Mouse (Mus musculus) CH12.LX (cell line): ENCODE measurements around the gene Sema3a. TPM values are rescaled to one million over a fixed set of nuclear protein-coding genes. Genes with fewer than 3 reads are reported as not detected.

ENCODE experiments used
- DNase-seq: peaks from one replicate; pipeline ENCODE4 v3.0.0-alpha.2; 2013; ENCODE audit errors: extremely low read depth
- H3K27ac ChIP-seq: 2 replicates; pipeline ENCODE4 v1.5.1; 2012; ENCODE audit warnings: low read depth, mild to moderate bottlenecking, control low read depth, moderate library complexity; ENCODE audit not compliant: insufficient read depth
- H3K27me3 ChIP-seq: replicated peaks from 2 replicates; pipeline ENCODE3; 2012; ENCODE audit warnings: inconsistent platforms
- H3K36me3 ChIP-seq, 2 experiments: replicated peaks in 1 of 2; 2 replicates each; pipeline versions ENCODE3 to v1.6.1; 2012; ENCODE audit warnings: inconsistent platforms in 1 of 2, low read length in 1 of 2, mild to moderate bottlenecking in 1 of 2, mixed read lengths in 1 of 2, moderate library complexity in 1 of 2; ENCODE audit not compliant: control insufficient read depth in 1 of 2, insufficient read depth in 1 of 2
- H3K4me1 ChIP-seq, 2 experiments: 2 replicates each; pipeline ENCODE4 v1.6.1; 2012; ENCODE audit warnings: inconsistent platforms in 1 of 2, moderate library complexity in 1 of 2; ENCODE audit not compliant: insufficient read depth in 2 of 2, control insufficient read depth in 1 of 2
- H3K4me2 ChIP-seq: 2 replicates; pipeline ENCODE4 v1.6.1; 2012; ENCODE audit warnings: low read depth, mild to moderate bottlenecking, control low read depth; ENCODE audit not compliant: poor library complexity, insufficient read depth, severe bottlenecking
- H3K4me3 ChIP-seq, 3 experiments: fragments of 150-350 bp in 1 of 3; sonication (generic) in 1 of 3; replicated peaks in 1 of 3; 2 replicates each; pipeline versions ENCODE3 to v1.5.1; 2011 to 2012; ENCODE audit warnings: low read depth in 2 of 3, low read length in 2 of 3, mild to moderate bottlenecking in 2 of 3, moderate library complexity in 2 of 3, control low read depth in 1 of 3, improper control_type of control experiment in 1 of 3, inconsistent platforms in 1 of 3, mixed read lengths in 1 of 3; ENCODE audit not compliant: poor library complexity in 1 of 3
- H3K79me2 ChIP-seq: replicated peaks from 2 replicates; pipeline ENCODE4 v1.6.1; 2012; ENCODE audit warnings: mild to moderate bottlenecking, moderate library complexity; ENCODE audit not compliant: control insufficient read depth, poor library complexity, insufficient read depth, severe bottlenecking; ENCODE audit errors: extremely low read depth
- H3K9ac ChIP-seq: 2 replicates; pipeline ENCODE4 v1.6.1; 2012; ENCODE audit warnings: low read depth, mild to moderate bottlenecking, control low read depth, moderate library complexity; ENCODE audit not compliant: insufficient read depth
- H3K9me3 ChIP-seq: replicated peaks from 2 replicates; pipeline ENCODE3; 2012; ENCODE audit warnings: low read length, inconsistent platforms, mixed read lengths
- BHLHE40 ChIP-seq: IDR thresholded peaks from 2 replicates; pipeline ENCODE4 v1.6.1; 2011; ENCODE audit warnings: mild to moderate bottlenecking, low read depth, low read length, improper control_type of control experiment
- CHD2 ChIP-seq: IDR thresholded peaks from 2 replicates; pipeline ENCODE4 v1.6.1; 2011; ENCODE audit warnings: low read length, improper control_type of control experiment
- E2F4 ChIP-seq: IDR thresholded peaks from 2 replicates; pipeline ENCODE4 v1.6.1; 2011; ENCODE audit warnings: low read depth, low read length, improper control_type of control experiment; ENCODE audit not compliant: insufficient replicate concordance
- IRF4 ChIP-seq: IDR thresholded peaks from 2 replicates; pipeline ENCODE4 v1.6.1; 2014; ENCODE audit warnings: low read depth, mild to moderate bottlenecking, inconsistent platforms, low read length, improper control_type of control experiment
- JUN ChIP-seq: IDR thresholded peaks from 2 replicates; pipeline ENCODE4 v1.6.1; 2011; ENCODE audit warnings: low read depth, mild to moderate bottlenecking, low read length, improper control_type of control experiment, moderate library complexity; ENCODE audit not compliant: insufficient read depth
- JUND ChIP-seq: conservative IDR thresholded peaks from 2 replicates; pipeline ENCODE4 v1.6.1; 2011; ENCODE audit warnings: low read depth, low read length, improper control_type of control experiment
- MAZ ChIP-seq: IDR thresholded peaks from 2 replicates; pipeline ENCODE4 v1.6.1; 2012; ENCODE audit warnings: low read depth, mild to moderate bottlenecking, inconsistent platforms, low read length, improper control_type of control experiment, moderate library complexity
- MEF2A ChIP-seq: IDR thresholded peaks from 2 replicates; pipeline ENCODE4 v1.6.1; 2014; ENCODE audit warnings: low read depth, mild to moderate bottlenecking, inconsistent platforms, low read length, improper control_type of control experiment, borderline replicate concordance
- MYC ChIP-seq: IDR thresholded peaks from 2 replicates; pipeline ENCODE4 v1.6.1; 2011; ENCODE audit warnings: low read depth, mild to moderate bottlenecking, improper control_type of control experiment, low read length
- POLR2AphosphoS2 ChIP-seq: IDR thresholded peaks from 2 replicates; pipeline ENCODE4 v1.6.1; 2011; ENCODE audit warnings: low read depth, low read length, improper control_type of control experiment
- RCOR1 ChIP-seq: conservative IDR thresholded peaks from 2 replicates; pipeline ENCODE4 v1.6.1; 2012; ENCODE audit warnings: low read depth, mild to moderate bottlenecking, inconsistent platforms, low read length, improper control_type of control experiment
- SIN3A ChIP-seq: IDR thresholded peaks from 2 replicates; pipeline ENCODE4 v1.6.1; 2012; ENCODE audit warnings: low read length, improper control_type of control experiment, inconsistent platforms
- SMC3 ChIP-seq: IDR thresholded peaks from 2 replicates; pipeline ENCODE4 v1.6.1; 2011; ENCODE audit warnings: low read depth, low read length, improper control_type of control experiment
- USF2 ChIP-seq: conservative IDR thresholded peaks from 2 replicates; pipeline ENCODE4 v1.6.1; 2011; ENCODE audit warnings: low read depth, low read length, improper control_type of control experiment
- ZKSCAN1 ChIP-seq: IDR thresholded peaks from 2 replicates; pipeline ENCODE4 v1.6.1; 2012; ENCODE audit warnings: low read depth, inconsistent platforms, low read length, improper control_type of control experiment, borderline replicate concordance
- ZNF384 ChIP-seq: IDR thresholded peaks from 2 replicates; pipeline ENCODE4 v1.6.1; 2012; ENCODE audit warnings: low read depth, low read length, improper control_type of control experiment, inconsistent platforms
- dilution Hi-C: fragments of 300-500 bp; cut with MboI; formaldehyde crosslinking; loops from 2 replicates; pipeline ENCODE4 v1.14.3; 2020; ENCODE audit warnings: low sequenced_read_pairs; ENCODE audit not compliant: extremely low pct_unique_long_range_greater_than_20kb, extremely low pct_ligation_motif_present
- in situ Hi-C: fragments of 300-500 bp; cut with MboI; formaldehyde crosslinking; loops from 3 replicates; pipeline ENCODE4 v1.14.3; 2019; ENCODE audit warnings: low sequenced_read_pairs, low pct_ligation_motif_present, low pct_unique_long_range_greater_than_20kb, mixed read lengths
- polyA plus RNA-seq: library from polyadenylated mRNA; unstranded; fragments of >175 nt; gene quantifications from 2 replicates; pipeline ENCODE4 v1.2.1, GENCODE M21; 2012; ENCODE audit warnings: low read depth; ENCODE audit not compliant: insufficient read length
- total RNA-seq, 2 experiments: library from RNA; depleted of rRNA; stranded (reverse); fragments of 300-350 nt in 1 of 2; fragments of >200 nt in 1 of 2; gene quantifications; 2 replicates each; pipeline ENCODE4 v1.2.3; 2012 to 2014

Sema3a gene
- total and polyA plus RNA-seq, 3 experiments: not detected

- Histone ChIP-seq H3K4me1 (no peaks in the 10 kb centered on the region), H3K4me2 (no peak overlapping the region), H3K27me3 (no peaks in the 10 kb centered on the region), H3K9me3 (peaks cover 30% of the 10 kb centered on the region), H3K36me3 (no peaks in the 10 kb centered on the region), H3K9ac (no peak overlapping the region), H3K27ac (no peak overlapping the region), H3K79me2 (no peaks in the 10 kb centered on the region), H3K4me3 (no peak overlapping the region)
- in situ Hi-C loops (no loop called here), dilution Hi-C loops (no loop called here)
- no peak for TF ChIP-seq JUND
- no peak for TF ChIP-seq E2F4
- no peak for TF ChIP-seq USF2
- TF ChIP-seq RCOR1: no peak
- TF ChIP-seq MAZ: no peak
- TF ChIP-seq CHD2: no peak
- TF ChIP-seq JUN: no peak
- no peak for TF ChIP-seq ZKSCAN1
- no peak for TF ChIP-seq ZNF384
- TF ChIP-seq SMC3: no peak
- no peak for TF ChIP-seq MYC
- TF ChIP-seq BHLHE40: no peak
- TF ChIP-seq POLR2AphosphoS2: no peak
- no peak for DNase-seq
Observed at GRCm38 (mm10) chr5:13386603-13387002, 261.4 kb downstream of the Sema3a start.

- no peaks in the 10 kb centered on the region for H3K79me2 ChIP-seq
- TF ChIP-seq SIN3A (no peak), IRF4 (no peak), USF2 (no peak), MEF2A (no peak)
- H3K4me2 ChIP-seq: no peak overlapping the region
- H3K36me3 ChIP-seq: no peaks in the 10 kb centered on the region
- no peak overlapping the region for H3K27ac ChIP-seq
- no peak overlapping the region for H3K4me3 ChIP-seq
- peaks cover 33% of the 10 kb centered on the region for H3K9me3 ChIP-seq
- H3K27me3 ChIP-seq: no peaks in the 10 kb centered on the region
- DNase-seq: no peak
- H3K9ac ChIP-seq: no peak overlapping the region
- in situ Hi-C loops (no loop called here), dilution Hi-C loops (no loop called here)
- H3K4me1 ChIP-seq: no peaks in the 10 kb centered on the region
Observed at GRCm38 (mm10) chr5:13387679-13388078, 262.5 kb downstream of the Sema3a start.
